10 mouse cellular contexts compared by ENCODE assay signal in the genomic region with DNA sequence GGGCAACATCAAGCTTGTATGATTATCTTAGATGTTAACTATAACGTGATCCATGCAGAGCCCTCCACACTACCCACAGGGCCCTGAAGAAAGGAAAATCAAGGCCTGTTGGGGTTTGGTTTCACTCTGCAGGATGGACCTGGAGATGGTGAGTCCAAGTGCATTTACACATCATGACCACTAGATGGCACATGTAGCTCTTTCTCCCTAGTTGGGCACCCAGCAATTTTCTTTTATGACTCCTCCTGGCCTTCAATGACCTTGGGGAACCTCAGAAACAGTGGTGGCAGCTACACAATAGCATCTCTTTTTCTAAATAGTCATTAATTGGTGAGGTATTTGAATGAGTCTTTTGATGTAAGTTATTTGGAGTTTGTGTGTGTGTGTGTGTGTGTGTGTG.
DNase-seq lines count a peak whose midpoint lies in the region; ATAC-seq and TF ChIP-seq lines count a peak whose summit lies in the region.
"Had no signal": no experiment of that assay in that cellular context is flagged by ENCODE, and none has a peak within 500 bp of the region (broad histone marks: within the 10 kb centered on the region; RNA-seq: fewer than 3 reads in every experiment).

No protein-coding gene starts in this region.

- no peak for ATAC-seq in heart, postnatal 0 days (ENCODE audit: insufficient read depth, low read depth)
- ATAC-seq in stomach, postnatal 0 days (ENCODE audit: low FRiP score, low TSS enrichment), result no peak
- no peak; the same call in 1 of the 2 replicates for ATAC-seq in frontal cortex, adult (ENCODE audit: low TSS enrichment)

- 65% methylated on average over 1 of the region's 1 CpGs for WGBS in heart, adult 2 months
- 77% methylated on average over 1 of the region's 1 CpGs for WGBS in heart, postnatal 0 days
- 80% methylated on average over 1 of the region's 1 CpGs for WGBS in stomach, postnatal 0 days

- H3K9me3 ChIP-seq in heart, postnatal 0 days (replicated peaks; ENCODE audit: control insufficient read depth, low read length), result no peaks in the 10 kb centered on the region
- no peaks in the 10 kb centered on the region for H3K9me3 ChIP-seq in stomach, postnatal 0 days (ENCODE audit: control insufficient read depth, low read length)
- H3K9me3 ChIP-seq: embryonic facial prominence, embryonic 13.5 days; lung, embryonic 15.5 days had no signal

- no peak overlapping the region for H3K4me2 ChIP-seq in heart, postnatal 0 days (ENCODE audit: low read depth, low read length)
- H3K4me2 ChIP-seq in stomach, postnatal 0 days (replicated peaks; ENCODE audit: low read depth), result no peak overlapping the region
- H3K4me2 ChIP-seq: embryonic facial prominence, embryonic 13.5 days; lung, embryonic 15.5 days had no signal

- DNase-seq in heart, adult 2 months, result no peak
- DNase-seq in heart, postnatal 25 days (ENCODE audit: low spot score), result no peak
- peak; percentile 3 for DNase-seq in A20 (ENCODE audit: low read depth, low spot score)
- peak; percentile 53 for DNase-seq in Muller cell, postnatal 12 days (ENCODE audit: inconsistent ontology term)
- peak; percentile 60 for DNase-seq in heart, postnatal 0 days (ENCODE audit: low spot score)
- no peak for DNase-seq in stomach, postnatal 0 days (ENCODE audit: low spot score)
- no peak for DNase-seq in layer of hippocampus, postnatal 10 days (ENCODE audit: low spot score in 2 of 2)

- H3K79me2 ChIP-seq in heart, adult 2 months (replicated peaks; ENCODE audit: control insufficient read depth, insufficient read depth, low read length), result no peaks in the 10 kb centered on the region

- H3K4me1 ChIP-seq in heart, adult 2 months (ENCODE audit: control insufficient read depth, insufficient read depth, low read length), result no peaks in the 10 kb centered on the region
- no peaks in the 10 kb centered on the region for H3K4me1 ChIP-seq in heart, postnatal 0 days (ENCODE audit: control insufficient read depth, insufficient read depth)
- H3K4me1 ChIP-seq in stomach, postnatal 0 days (replicated peaks; ENCODE audit: control insufficient read depth, insufficient read depth), result no peaks in the 10 kb centered on the region
- H3K4me1 ChIP-seq: embryonic facial prominence, embryonic 13.5 days; lung, embryonic 15.5 days had no signal

- H3K27me3 ChIP-seq in heart, adult 2 months (ENCODE audit: control insufficient read depth, insufficient read depth, low read length), result no peaks in the 10 kb centered on the region
- no peaks in the 10 kb centered on the region for H3K27me3 ChIP-seq in heart, postnatal 0 days (ENCODE audit: control insufficient read depth, insufficient read depth, low read length)
- no peaks in the 10 kb centered on the region for H3K27me3 ChIP-seq in stomach, postnatal 0 days (ENCODE audit: control insufficient read depth, insufficient read depth, low read length)
- H3K27me3 ChIP-seq: lung, embryonic 15.5 days had no signal

- intact Hi-C loops in heart, adult 2 months (cut with DNase I), result loop anchor here (10.0 kb wide), 1 partner anchor 1356 kb away; no protein-coding TSS in a partner anchor
- intact Hi-C loops in heart, postnatal 25 days (cut with DNase I), result no loop called here

- H3K4me3 ChIP-seq in heart, adult 2 months, result no peak overlapping the region
- no peak overlapping the region for H3K4me3 ChIP-seq in heart, postnatal 0 days (ENCODE audit: low read depth, low read length)
- no peak overlapping the region for H3K4me3 ChIP-seq in stomach, postnatal 0 days (ENCODE audit: low read depth, low read length)
- H3K4me3 ChIP-seq: embryonic facial prominence, embryonic 13.5 days; lung, embryonic 15.5 days had no signal

- peak; percentile 89 for TF ChIP-seq CTCF in heart, adult 2 months (IDR thresholded peaks at IDR 0.05)
- peak; percentile 66 for TF ChIP-seq CTCF in heart, postnatal 0 days (IDR thresholded peaks at IDR 0.05; ENCODE audit: low read depth)
- TF ChIP-seq CTCF in stomach, postnatal 0 days (IDR thresholded peaks at IDR 0.05; ENCODE audit: low read depth), result peak; percentile 82

- no peak overlapping the region for H3K9ac ChIP-seq in heart, adult 2 months (ENCODE audit: low read depth, low read length)
- no peak overlapping the region for H3K9ac ChIP-seq in heart, postnatal 0 days (replicated peaks; ENCODE audit: low read depth, low read length)
- no peak overlapping the region for H3K9ac ChIP-seq in stomach, postnatal 0 days (ENCODE audit: low read length)
- H3K9ac ChIP-seq: embryonic facial prominence, embryonic 13.5 days; lung, embryonic 15.5 days had no signal

- H3K27ac ChIP-seq in heart, adult 2 months, result no peak overlapping the region
- no peak overlapping the region for H3K27ac ChIP-seq in heart, postnatal 0 days (ENCODE audit: low read depth)
- H3K27ac ChIP-seq in stomach, postnatal 0 days (replicated peaks), result no peak overlapping the region
- H3K27ac ChIP-seq: embryonic facial prominence, embryonic 13.5 days; lung, embryonic 15.5 days had no signal

- no peak for TF ChIP-seq POLR2A in heart, adult 2 months (IDR thresholded peaks at IDR 0.05; ENCODE audit: insufficient read depth, low read depth, low read length)

- TF ChIP-seq EP300 in heart, adult 2 months (IDR thresholded peaks at IDR 0.05; ENCODE audit: insufficient read depth, low read depth, low read length), result no peak
- TF ChIP-seq EP300 in heart, postnatal 0 days (IDR thresholded peaks at IDR 0.05; ENCODE audit: low read depth), result no peak
- TF ChIP-seq EP300 in stomach, postnatal 0 days (optimal IDR thresholded peaks at IDR 0.05), result no peak

- no peaks in the 10 kb centered on the region for H3K36me3 ChIP-seq in heart, adult 2 months (ENCODE audit: control insufficient read depth, insufficient read depth, low read length)
- no peaks in the 10 kb centered on the region for H3K36me3 ChIP-seq in heart, postnatal 0 days (replicated peaks; ENCODE audit: control insufficient read depth, insufficient read depth, low read length)
- no peaks in the 10 kb centered on the region for H3K36me3 ChIP-seq in stomach, postnatal 0 days (ENCODE audit: control insufficient read depth, insufficient read depth, low read length)
- H3K36me3 ChIP-seq: embryonic facial prominence, embryonic 13.5 days; lung, embryonic 15.5 days had no signal

Comparison
In these comparisons a context has a peak if more than half of its experiments do, and no peak if none do; other contexts are left out.
1. DNase-seq: peak in A20 (single experiment), Muller cell, postnatal 12 days (single experiment) and heart, postnatal 0 days (single experiment); none in heart, adult 2 months (0 of 2), heart, postnatal 25 days (single experiment), stomach, postnatal 0 days (single experiment) and layer of hippocampus, postnatal 10 days (0 of 2).
2. Peak in every context shown above with its lines, with median percentiles within 50 percentile points of each other: CTCF ChIP-seq.